Mouse (Mus musculus): Measurements from ENCODE around the gene Csnk1d. TPM values are rescaled to one million over a fixed set of nuclear protein-coding genes. Genes with fewer than 3 reads are reported as not detected.

Csnk1d gene
- total RNA-seq, 2 experiments from 2014 or later = 133 to 136 TPM

- no peak overlapping the region for H3K27ac ChIP-seq
- TF ChIP-seq CTCF (conservative IDR thresholded peaks at IDR 0.05) = no peak
- no peak for DNase-seq (ENCODE audit: low spot score in 2 of 2)
- no peak overlapping the region for H3K4me3 ChIP-seq
Observed at GRCm38 (mm10) chr11:120945926-120946325, 45.2 kb downstream of the Csnk1d start.

GRCm38 (mm10) chr11:120945266-120945665 is 45.9 kb downstream of the Csnk1d start:
- Histone ChIP-seq H3K4me3 (no peak overlapping the region), H3K27ac (no peak overlapping the region)
- no peak for DNase-seq (ENCODE audit: low spot score in 2 of 2)
- TF ChIP-seq CTCF (conservative IDR thresholded peaks at IDR 0.05) = no peak

GRCm38 (mm10) chr11:120940959-120941358 is 50.2 kb downstream of the Csnk1d start:
- H3K27ac ChIP-seq = no peak overlapping the region
- H3K4me3 ChIP-seq = no peak overlapping the region
- no peak for DNase-seq (ENCODE audit: low spot score in 2 of 2)
- no peak for TF ChIP-seq CTCF (conservative IDR thresholded peaks at IDR 0.05)

GRCm38 (mm10) chr11:120939712-120940341 is 51.3 kb downstream of the Csnk1d start:
- Histone ChIP-seq H3K4me3 (no peak overlapping the region), H3K27ac (no peak overlapping the region)
- DNase-seq (ENCODE audit: low spot score in 2 of 2) = no peak
- no peak for TF ChIP-seq CTCF (conservative IDR thresholded peaks at IDR 0.05)

- H3K4me3 ChIP-seq = no peak overlapping the region
- TF ChIP-seq CTCF (conservative IDR thresholded peaks at IDR 0.05) = no peak
- no peak overlapping the region for H3K27ac ChIP-seq
- no peak for DNase-seq (ENCODE audit: low spot score in 2 of 2)
Observed at GRCm38 (mm10) chr11:120938795-120939194, 52.3 kb downstream of the Csnk1d start.

- TF ChIP-seq CTCF (conservative IDR thresholded peaks at IDR 0.05) = no peak
- Histone ChIP-seq H3K4me3 (no peak overlapping the region), H3K27ac (no peak overlapping the region)
- no peak for DNase-seq (ENCODE audit: low spot score in 2 of 2)
Observed at GRCm38 (mm10) chr11:120937976-120938375, 53.2 kb downstream of the Csnk1d start.

DNA sequence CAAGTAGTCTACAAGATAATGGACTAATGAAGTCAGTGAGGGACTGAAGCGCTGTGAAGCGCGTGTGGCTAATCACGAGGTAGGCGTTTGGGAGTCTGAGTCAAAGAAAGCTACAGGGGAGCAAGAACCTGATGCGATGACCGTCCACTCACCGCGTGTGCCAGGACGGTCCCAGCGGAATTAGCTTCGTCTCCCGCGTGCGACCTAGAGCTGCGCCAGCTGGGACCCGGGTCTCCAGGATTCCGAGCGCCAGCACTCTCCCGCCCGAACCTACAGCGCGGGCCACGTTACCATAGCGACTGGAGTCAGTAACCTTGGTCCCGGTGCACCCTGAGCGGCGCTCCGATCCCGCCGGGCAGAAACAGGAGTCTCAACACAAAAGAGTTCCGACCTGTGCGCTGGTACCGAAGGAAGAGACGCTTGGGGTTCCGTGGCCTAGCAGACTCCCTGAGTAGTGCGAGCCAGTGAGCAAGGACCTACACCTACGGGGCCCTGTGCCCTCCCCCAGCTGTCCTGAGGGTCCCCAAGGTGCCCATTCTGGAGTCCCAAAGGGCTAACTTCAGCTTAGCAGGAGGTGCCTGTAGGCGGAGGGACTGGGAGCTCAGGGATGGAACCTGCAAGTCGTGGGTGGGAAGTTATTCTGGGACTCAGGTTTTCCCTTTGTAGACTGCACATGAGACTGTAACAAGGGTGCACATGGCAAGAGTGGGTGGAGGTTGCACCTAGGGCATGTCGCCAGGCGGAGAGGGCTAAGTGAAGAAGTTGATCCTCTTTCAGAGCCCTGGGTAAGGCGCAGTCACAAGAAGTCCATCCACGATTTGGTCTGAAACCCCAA is 58.3 kb downstream of the Csnk1d start, which contains the start of gene Ccdc57:
Ccdc57 (minus strand) TSS at position 309 of the 835 bp plus-strand sequence.
- TF ChIP-seq CTCF (conservative IDR thresholded peaks at IDR 0.05) = no peak
- Histone ChIP-seq H3K27ac (peak within 1 kb of the TSS; percentile 91), H3K4me3 (peak within 1 kb of the TSS; percentile 98)
- DNase-seq (ENCODE audit: low spot score in 2 of 2) = peak; percentile 89 to 94

DNA sequence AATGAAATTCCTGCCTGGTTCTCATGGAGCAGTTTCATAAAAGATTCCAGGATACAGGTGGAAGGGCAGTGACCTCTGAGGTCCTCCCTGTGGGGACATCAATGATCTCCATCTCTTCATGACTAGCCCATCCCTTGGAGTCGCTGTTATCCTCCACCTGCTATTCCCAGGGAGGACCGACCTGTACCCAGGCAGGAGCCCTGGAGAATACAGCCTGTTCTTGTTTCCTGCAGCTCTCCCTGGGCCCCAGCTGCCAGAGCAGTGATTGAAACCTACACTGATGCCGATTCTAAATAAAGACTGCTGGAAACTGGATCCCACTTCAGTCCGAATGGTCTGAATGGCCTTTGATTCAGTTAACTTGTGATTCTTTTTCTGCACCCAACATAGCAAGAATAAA is 59.7 kb downstream of the Csnk1d start:
- Histone ChIP-seq H3K4me3 (peak overlapping the region; percentile 98; the same call in 1 of the 2 replicates), H3K27ac (no peak overlapping the region)
- DNase-seq (ENCODE audit: low spot score in 2 of 2) = no peak
- TF ChIP-seq CTCF (conservative IDR thresholded peaks at IDR 0.05) = no peak

GRCm38 (mm10) chr11:120928468-120928867 is 62.7 kb downstream of the Csnk1d start:
- no peak for TF ChIP-seq CTCF (conservative IDR thresholded peaks at IDR 0.05)
- DNase-seq (ENCODE audit: low spot score in 2 of 2) = no peak
- H3K27ac ChIP-seq = no peak overlapping the region
- no peak overlapping the region for H3K4me3 ChIP-seq

DNA sequence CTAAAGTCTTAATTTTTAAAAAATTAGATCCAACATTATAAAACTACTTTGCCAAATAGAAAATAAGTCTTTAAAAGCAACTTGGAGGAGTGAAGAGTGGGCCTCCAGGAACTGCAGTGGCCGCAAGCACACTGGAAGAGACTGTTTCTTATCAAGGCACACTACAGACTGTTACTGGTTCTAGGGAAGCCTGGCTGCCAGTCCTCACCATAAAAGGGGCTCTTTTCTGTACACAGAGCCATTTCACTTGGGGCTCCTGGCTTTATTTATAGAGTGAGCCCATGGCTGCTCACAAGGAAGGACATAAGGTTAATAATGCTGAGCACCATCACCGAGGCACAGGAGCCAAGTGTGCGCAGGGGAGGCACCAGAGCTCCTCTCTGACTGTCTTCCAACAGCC is 68.6 kb downstream of the Csnk1d start:
- DNase-seq (ENCODE audit: low spot score in 2 of 2) = no peak
- Histone ChIP-seq H3K27ac (no peak overlapping the region), H3K4me3 (no peak overlapping the region)
- no peak for TF ChIP-seq CTCF (conservative IDR thresholded peaks at IDR 0.05)

GRCm38 (mm10) chr11:120917756-120918155 is 73.4 kb downstream of the Csnk1d start:
- no peak for TF ChIP-seq CTCF (conservative IDR thresholded peaks at IDR 0.05)
- Histone ChIP-seq H3K4me3 (no peak overlapping the region), H3K27ac (no peak overlapping the region)
- DNase-seq (ENCODE audit: low spot score in 2 of 2) = no peak

GRCm38 (mm10) chr11:120916477-120916876 is 74.7 kb downstream of the Csnk1d start:
- DNase-seq (ENCODE audit: low spot score in 2 of 2) = peak in 1 of 2 experiments; percentile 6
- no peak for TF ChIP-seq CTCF (conservative IDR thresholded peaks at IDR 0.05)

DNA sequence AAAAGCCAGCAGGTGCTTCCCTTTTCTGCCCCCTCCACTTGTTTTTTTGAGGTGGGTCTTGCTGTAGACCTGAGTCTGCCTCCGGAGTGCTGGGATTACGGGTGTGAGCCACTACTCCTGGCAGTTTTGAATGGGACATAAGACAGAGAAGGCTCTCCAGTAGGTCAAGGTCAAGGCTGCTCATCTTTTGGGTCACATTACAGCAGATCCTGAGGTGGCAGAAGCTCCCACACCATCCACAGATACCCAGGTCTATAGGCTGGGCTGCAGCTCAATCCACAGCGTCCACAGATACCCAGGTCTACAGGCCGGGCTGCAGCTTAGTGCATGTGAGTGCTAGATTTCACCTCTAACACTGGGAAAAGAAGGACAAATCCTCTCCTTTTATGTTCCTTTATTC is 77.3 kb downstream of the Csnk1d start:
- H3K27ac ChIP-seq = no peak overlapping the region
- no peak for TF ChIP-seq CTCF (conservative IDR thresholded peaks at IDR 0.05)
- no peak overlapping the region for H3K4me3 ChIP-seq
- DNase-seq (ENCODE audit: low spot score in 2 of 2) = no peak

More at GRCm38 (mm10) chr11:120916477-120916876, 74.7 kb downstream of the Csnk1d start:
- Histone ChIP-seq H3K4me3 (no peak overlapping the region), H3K27ac (no peak overlapping the region)

Other genes starting within 250 kb of the Csnk1d start
- 10 to 100 TPM; 20.8 to 24.1 TPM for gene Hmga1b, start 228.5 kb downstream of the Csnk1d start, total RNA-seq (2021)
- 10 to 100 TPM; 67.7 to 69.7 TPM for gene Rfng, start 207.1 kb downstream of the Csnk1d start, total RNA-seq (2021)
- 100 to 1,000 TPM; 150 to 153 TPM for gene Gps1, start 207.1 kb downstream of the Csnk1d start, total RNA-seq (2021)
- gene Dus1l, start 194.9 kb downstream of the Csnk1d start, total RNA-seq (2021) = 10 to 100 TPM; 45.6 to 46.2 TPM
- gene Fasn, start 166.8 kb downstream of the Csnk1d start, total RNA-seq (2021) = 100 to 1,000 TPM; 184 to 185 TPM
- gene Ccdc57, start 58.5 kb downstream of the Csnk1d start, total RNA-seq (2021) = 1 to 10 TPM; 8.4 to 8.7 TPM
- gene Slc16a3, start 42.9 kb downstream of the Csnk1d start, total RNA-seq (2021) = 1 to 10 TPM; 1.6 to 1.9 TPM
- not detected for gene Cd7, start 48.1 kb upstream of the Csnk1d start, total RNA-seq (2021)
- not detected for gene Sectm1b, start 72.2 kb upstream of the Csnk1d start, total RNA-seq (2021)
- not detected for gene Sectm1a, start 89.9 kb upstream of the Csnk1d start, total RNA-seq (2021)
- gene Tex19.2, start 127.3 kb upstream of the Csnk1d start, total RNA-seq (2021) = not detected
- not detected for gene Tex19.1, start 154.8 kb upstream of the Csnk1d start, total RNA-seq (2021)
- gene Uts2r, start 168.9 kb upstream of the Csnk1d start, total RNA-seq (2021) = under 1 TPM in 1 of 2 experiments, not detected in 1; 0.27 TPM
- 10 to 100 TPM; 19.3 to 26.3 TPM for gene Hexdc, start 213.1 kb upstream of the Csnk1d start, total RNA-seq (2021)
- 1 to 10 TPM; 6.7 to 7.7 TPM for gene Ogfod3, start 213.4 kb upstream of the Csnk1d start, total RNA-seq (2021)
- gene Cybc1, start 238.0 kb upstream of the Csnk1d start, total RNA-seq (2021) = 10 to 100 TPM; 20.5 to 21.4 TPM
- gene Narf, start 245.9 kb upstream of the Csnk1d start, total RNA-seq (2021) = 10 to 100 TPM; 42.4 to 48.1 TPM

All from layer of hippocampus, adult 2 months (tissue).